Mouse (Mus musculus) gonadal fat pad, adult 2 months (tissue): ENCODE measurements around the gene Odf3. TPM values are rescaled to one million over a fixed set of nuclear protein-coding genes. Genes with fewer than 3 reads are reported as not detected.

Experiments used
- DNase-seq: peaks from one replicate; pipeline ENCODE4 v3.0.0-alpha.2; 2012; ENCODE audit warnings: low read depth
- polyA plus RNA-seq: library from polyadenylated mRNA; depleted of rRNA; stranded (reverse); fragments of >200 nt; gene quantifications from 2 replicates; pipeline ENCODE4 v1.2.3, GENCODE M21; 2012; rRNA removed

Odf3 gene
- 0.74 and 1.2 TPM in 2 replicates for polyA plus RNA-seq

GRCm38 (mm10) chr7:140847755-140848580 lies at the start of gene Odf3:
Gene Odf3, plus strand, starts transcription at chr7:140847805.
- no peak for DNase-seq

GRCm38 (mm10) chr7:140798212-140798611 lies 49.4 kb upstream of the Odf3 start:
- DNase-seq = no peak

GRCm38 (mm10) chr7:140802629-140803028 lies 45.0 kb upstream of the Odf3 start:
- DNase-seq = no peak

GRCm38 (mm10) chr7:140805704-140806103 lies 41.9 kb upstream of the Odf3 start:
- DNase-seq = no peak

GRCm38 (mm10) chr7:140810496-140810895 lies 37.1 kb upstream of the Odf3 start:
- no peak for DNase-seq

GRCm38 (mm10) chr7:140811714-140812113 lies 35.9 kb upstream of the Odf3 start:
- no peak for DNase-seq

- no peak for DNase-seq
Observed at GRCm38 (mm10) chr7:140812850-140813249, 34.8 kb upstream of the Odf3 start.

GRCm38 (mm10) chr7:140820173-140820572 lies 27.4 kb upstream of the Odf3 start:
- no peak for DNase-seq

GRCm38 (mm10) chr7:140821305-140821652 lies 26.3 kb upstream of the Odf3 start:
- no peak for DNase-seq

- no peak for DNase-seq
Observed at GRCm38 (mm10) chr7:140821653-140822329, 25.8 kb upstream of the Odf3 start, which contains the start of gene Zfp941. Gene Zfp941, minus strand, starts transcription at chr7:140822178.

GRCm38 (mm10) chr7:140822731-140823130 lies 24.9 kb upstream of the Odf3 start:
- DNase-seq = no peak

- DNase-seq = no peak
Observed at GRCm38 (mm10) chr7:140828171-140828881, 19.3 kb upstream of the Odf3 start.

GRCm38 (mm10) chr7:140831447-140831846 lies 16.2 kb upstream of the Odf3 start:
- no peak for DNase-seq

- no peak for DNase-seq
Observed at GRCm38 (mm10) chr7:140833341-140833740, 14.3 kb upstream of the Odf3 start.

GRCm38 (mm10) chr7:140834968-140835757 lies 12.4 kb upstream of the Odf3 start, which contains the start of gene Urah:
Gene Urah, plus strand, starts transcription at chr7:140835018.
- DNase-seq = peak; percentile 87

GRCm38 (mm10) chr7:140835758-140836087 lies 11.9 kb upstream of the Odf3 start:
- DNase-seq = no peak

GRCm38 (mm10) chr7:140836243-140837115 lies 11.1 kb upstream of the Odf3 start:
- DNase-seq = no peak

GRCm38 (mm10) chr7:140839556-140839955 lies 8.0 kb upstream of the Odf3 start:
- no peak for DNase-seq

- peak; percentile 89 for DNase-seq
Observed at GRCm38 (mm10) chr7:140840750-140841735, 6.6 kb upstream of the Odf3 start.
